Mouse (Mus musculus) lung, postnatal 0 days (tissue): ENCODE measurements around the gene C8a. TPM values are rescaled to one million over a fixed set of nuclear protein-coding genes. Genes with fewer than 3 reads are reported as not detected.

Experiments used
- ATAC-seq: fragments of 200-750 bp; cut with Nextera tagmentation; 2 replicates; pipeline ENCODE4 v1.8.0; 2017; ENCODE audit warnings: moderate library complexity
- DNase-seq: peaks from one replicate; pipeline ENCODE4 v3.0.0-alpha.2; 2016; ENCODE audit warnings: low spot score
- H3K27ac ChIP-seq: fragments of 300-500 bp; sonication (generic); 2 replicates; pipeline ENCODE4 v1.5.1; 2014; ENCODE audit warnings: antibody characterized with exemption, mild to moderate bottlenecking, low read length, mixed read lengths
- H3K27me3 ChIP-seq: fragments of 300-500 bp; sonication (generic); replicated peaks from 2 replicates; pipeline ENCODE4 v1.6.1; 2014; ENCODE audit warnings: low read length, mixed read lengths; ENCODE audit not compliant: insufficient read depth
- H3K36me3 ChIP-seq: fragments of 300-500 bp; sonication (generic); 2 replicates; pipeline ENCODE4 v1.6.1; 2014; ENCODE audit warnings: low read length, mixed read lengths; ENCODE audit not compliant: insufficient read depth
- H3K4me1 ChIP-seq: fragments of 300-500 bp; sonication (generic); 2 replicates; pipeline ENCODE4 v1.6.1; 2014; ENCODE audit warnings: antibody characterized with exemption, low read depth, low read length, mixed read lengths; ENCODE audit not compliant: insufficient read depth
- H3K4me2 ChIP-seq: fragments of 300-500 bp; sonication (generic); replicated peaks from 2 replicates; pipeline ENCODE4 v1.6.1; 2014; ENCODE audit warnings: low read depth, mild to moderate bottlenecking, low read length, moderate library complexity, mixed read lengths
- H3K4me3 ChIP-seq: fragments of 300-500 bp; sonication (generic); 2 replicates; pipeline ENCODE4 v1.5.1; 2014; ENCODE audit warnings: low read depth, low read length
- H3K9ac ChIP-seq: fragments of 300-500 bp; sonication (generic); replicated peaks from 2 replicates; pipeline ENCODE4 v1.6.1; 2014; ENCODE audit warnings: low read depth, mild to moderate bottlenecking
- H3K9me3 ChIP-seq: fragments of 300-500 bp; sonication (generic); 2 replicates; pipeline ENCODE4 v1.6.1; 2016; ENCODE audit warnings: low read length, mixed read lengths
- CTCF ChIP-seq: IDR thresholded peaks from 2 replicates; pipeline ENCODE4 v1.5.1; 2016; ENCODE audit warnings: antibody characterized with exemption, mild to moderate bottlenecking
- EP300 ChIP-seq: IDR thresholded peaks from 2 replicates; pipeline ENCODE4 v1.6.1; 2016; ENCODE audit warnings: antibody characterized with exemption, mild to moderate bottlenecking, control low read depth
- WGBS: fragments of 180-500 bp; shearing (Covaris S2); extraction: QIAGEN DNeasy Blood & Tissue Kit; methylation state at CpG from one replicate; pipeline ENCODE4 v1.1.7; 2014; 5-methylcytosine and 5-hydroxymethylcytosine counted together
- polyA plus RNA-seq: library from polyadenylated mRNA; unstranded; fragments of >200 nt; fragmentation: Nextera tagmentation; extraction: Ambion mirVana; gene quantifications from 2 replicates; pipeline ENCODE4 v1.2.1, GENCODE M21; 2015

The C8a gene
- polyA plus RNA-seq, 1 experiment from 2014 or later: not detected

DNA sequence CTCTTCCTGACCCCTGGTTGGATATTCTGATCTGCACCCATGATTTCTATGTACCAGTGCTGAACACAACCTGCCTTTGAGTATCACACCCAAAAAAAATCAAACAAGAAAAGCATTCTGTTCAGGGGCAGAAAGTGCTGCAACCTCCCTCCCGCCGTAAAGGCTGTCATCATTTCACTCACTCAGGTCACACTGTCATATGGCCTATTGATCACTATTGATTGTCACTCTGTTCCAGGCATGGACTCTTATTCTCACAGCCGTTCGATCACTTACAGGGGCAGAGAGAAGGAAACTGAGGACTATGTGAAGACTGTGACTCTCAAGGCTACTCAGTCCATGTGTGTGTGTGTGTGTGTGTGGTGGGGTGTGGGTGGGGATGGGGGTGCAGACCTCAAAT is 108.0 kb downstream of the C8a start:
- WGBS: 81% methylated on average over 4 of the region's 4 CpGs
- TF ChIP-seq CTCF (no peak), EP300 (no peak)
- Histone ChIP-seq H3K36me3 (no peaks in the 10 kb centered on the region), H3K27me3 (no peaks in the 10 kb centered on the region), H3K4me2 (no peak overlapping the region), H3K4me3 (no peak overlapping the region), H3K4me1 (no peaks in the 10 kb centered on the region), H3K9me3 (no peaks in the 10 kb centered on the region), H3K27ac (no peak overlapping the region), H3K9ac (no peak overlapping the region)
- DNase-seq (no peak), ATAC-seq (no peak)

DNA sequence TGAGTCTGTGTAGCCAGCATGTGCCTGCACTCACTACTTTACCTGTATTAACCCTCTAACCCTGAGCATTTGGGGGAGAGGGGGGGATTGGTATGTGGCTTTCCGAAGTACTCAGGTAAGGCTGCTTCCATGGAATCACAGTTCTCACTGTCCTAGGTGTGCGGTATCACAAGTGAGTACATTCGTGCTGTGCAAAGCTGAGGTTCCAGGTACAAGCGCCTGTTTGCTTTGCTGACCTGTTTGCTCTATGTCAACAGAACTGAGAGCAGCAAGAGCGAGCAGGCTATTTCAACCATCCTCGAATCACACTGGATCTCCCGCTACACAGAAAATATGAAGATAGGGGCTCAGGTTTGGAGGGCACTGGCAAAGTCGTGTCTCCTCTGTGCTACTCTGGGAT is 110.1 kb downstream of the C8a start, which contains the start of gene C8b:
C8b (plus strand) TSS at position 253 of the 400 bp plus-strand sequence.
- TF ChIP-seq CTCF: no peak
- TF ChIP-seq EP300: no peak
- no peak within 1 kb of the TSS for H3K9ac ChIP-seq
- no peak for DNase-seq
- H3K4me2 ChIP-seq: no peak within 1 kb of the TSS
- H3K27me3 ChIP-seq: no peaks in the 10 kb centered on the region
- no peak within 1 kb of the TSS for H3K27ac ChIP-seq
- no peaks in the 10 kb centered on the region for H3K9me3 ChIP-seq
- H3K4me3 ChIP-seq: no peak within 1 kb of the TSS
- H3K4me1 ChIP-seq: no peaks in the 10 kb centered on the region
- no peaks in the 10 kb centered on the region for H3K36me3 ChIP-seq
- WGBS: 63% methylated on average over 8 of the region's 8 CpGs
- ATAC-seq: no peak

Other genes with a start within 250 kb of the C8a start
- not detected in 2 replicates for gene C8b, start 110.1 kb downstream of the C8a start, polyA plus RNA-seq
- gene Gm17662, start 19.1 kb downstream of the C8a start, polyA plus RNA-seq: not detected in 2 replicates
- 0.08 and 0.13 TPM in 2 replicates for gene Fyb2, start 37.1 kb upstream of the C8a start, polyA plus RNA-seq
- gene Prkaa2, start 233.5 kb upstream of the C8a start, polyA plus RNA-seq: 2.3 and 2.6 TPM in 2 replicates